Mouse (Mus musculus) megakaryocyte-erythroid progenitor cell, adult 5-6 weeks (primary cell): ENCODE data around the gene Shisa6. TPM values are rescaled to one million over a fixed set of nuclear protein-coding genes. Genes with fewer than 3 reads are reported as not detected.

Source experiments
- ATAC-seq: replicated peaks from 2 replicates; pipeline ENCODE4 v1.8.0; 2016; ENCODE audit warnings: mild to moderate bottlenecking, inconsistent platforms; ENCODE audit not compliant: severe bottlenecking, poor library complexity, low FRiP score, low TSS enrichment
- total RNA-seq, 2 experiments: library from RNA; stranded (forward) in 1 of 2; stranded (reverse) in 1 of 2; fragments of 200-1000, 215-1000 nt in 1 of 2; fragments of >200 nt in 1 of 2; fragmentation: Nextera tagmentation in 1 of 2; gene quantifications; 2 replicates each; pipeline ENCODE4 v1.2.3; 2014 to 2017

Gene Shisa6
- total RNA-seq, 2 experiments from 2014 or later, result not detected

- no peak for ATAC-seq
These were observed 260.3 kb downstream of the Shisa6 start for GRCm38 (mm10) chr11:66265336-66265990.

DNA sequence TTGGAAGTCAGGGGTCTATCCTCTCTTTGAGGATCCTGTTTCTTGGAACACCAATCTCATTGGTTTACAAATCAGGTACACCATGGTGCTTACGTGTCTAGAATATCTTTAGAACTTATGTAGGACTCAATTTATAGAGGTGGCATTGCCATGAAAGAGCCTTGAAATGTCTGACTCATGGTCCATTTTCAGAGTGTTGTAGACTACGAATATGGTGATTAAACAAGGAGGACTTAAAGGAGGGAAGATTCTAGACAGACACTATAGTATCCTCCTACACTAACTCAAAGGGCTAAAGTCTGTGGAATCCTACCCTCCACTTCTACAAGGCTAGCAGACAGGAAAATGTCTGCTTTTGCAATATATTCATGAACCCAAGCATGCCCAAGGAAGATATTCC, 265.6 kb downstream of the Shisa6 start:
- ATAC-seq, result no peak

- no peak for ATAC-seq
These were observed 266.9 kb downstream of the Shisa6 start for GRCm38 (mm10) chr11:66258851-66259250.

- no peak for ATAC-seq
These were observed 278.6 kb downstream of the Shisa6 start for GRCm38 (mm10) chr11:66247115-66247514.

GRCm38 (mm10) chr11:66236557-66236956, 289.2 kb downstream of the Shisa6 start:
- no peak for ATAC-seq

DNA sequence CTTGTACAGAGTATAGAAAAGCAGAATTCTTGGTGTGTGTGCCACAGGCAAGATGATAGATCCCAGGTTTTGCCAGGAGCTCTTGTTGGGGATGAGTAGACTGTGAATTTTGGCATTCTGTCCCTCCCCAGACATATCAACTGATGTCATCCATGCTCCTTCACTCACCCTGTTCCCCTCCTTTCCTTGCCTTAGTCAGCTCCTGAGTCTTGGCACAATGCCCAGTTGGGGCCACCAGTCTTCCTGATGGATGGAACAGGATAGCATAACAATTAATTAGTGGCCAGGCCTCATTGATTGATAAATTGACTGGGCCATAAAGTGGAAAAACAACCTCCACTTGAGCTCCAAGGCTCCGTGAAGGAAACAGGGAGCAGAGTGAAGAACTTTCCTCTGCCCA, 292.9 kb downstream of the Shisa6 start:
- ATAC-seq, result no peak

DNA sequence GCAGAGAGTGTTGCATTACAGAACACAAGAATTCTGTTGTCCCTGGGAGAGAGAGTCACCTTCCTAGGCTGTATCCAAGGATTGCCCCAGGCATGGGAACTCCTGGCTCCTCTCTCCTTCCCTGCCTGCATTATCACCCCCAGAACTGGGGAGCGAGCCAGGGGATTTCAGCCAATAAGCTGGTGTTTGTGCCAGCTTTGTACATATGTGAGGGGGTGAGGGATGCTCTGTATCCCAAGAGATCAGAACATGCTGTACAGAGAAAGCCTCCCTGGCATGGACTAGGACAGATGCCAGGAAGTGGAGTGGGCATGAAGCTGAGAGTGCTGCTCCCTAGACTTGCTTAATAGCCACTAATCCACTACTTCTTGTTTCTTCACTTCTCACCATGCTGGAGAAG, 303.6 kb downstream of the Shisa6 start:
- no peak for ATAC-seq

DNA sequence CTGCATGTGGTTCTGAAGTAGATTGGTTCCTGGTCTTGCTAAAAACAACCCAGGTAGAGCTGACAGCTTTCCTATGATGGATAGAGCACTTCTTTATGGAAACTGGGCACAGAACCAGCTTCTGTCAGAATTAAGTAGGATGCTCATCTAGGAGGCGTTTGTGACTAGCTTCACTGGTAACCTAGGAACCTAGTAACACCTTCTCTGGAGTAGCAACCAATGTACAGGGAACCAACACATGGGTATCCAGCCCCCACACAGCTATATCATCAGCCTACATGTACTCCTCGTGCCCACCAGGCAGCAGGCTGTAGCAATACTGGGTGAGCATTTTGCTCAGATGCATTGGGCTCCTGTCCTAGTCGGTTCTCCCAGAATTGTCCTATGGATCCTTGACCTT, 307.3 kb downstream of the Shisa6 start:
- no peak for ATAC-seq

GRCm38 (mm10) chr11:66188627-66189287, 337.0 kb downstream of the Shisa6 start:
- ATAC-seq, result no peak

DNA sequence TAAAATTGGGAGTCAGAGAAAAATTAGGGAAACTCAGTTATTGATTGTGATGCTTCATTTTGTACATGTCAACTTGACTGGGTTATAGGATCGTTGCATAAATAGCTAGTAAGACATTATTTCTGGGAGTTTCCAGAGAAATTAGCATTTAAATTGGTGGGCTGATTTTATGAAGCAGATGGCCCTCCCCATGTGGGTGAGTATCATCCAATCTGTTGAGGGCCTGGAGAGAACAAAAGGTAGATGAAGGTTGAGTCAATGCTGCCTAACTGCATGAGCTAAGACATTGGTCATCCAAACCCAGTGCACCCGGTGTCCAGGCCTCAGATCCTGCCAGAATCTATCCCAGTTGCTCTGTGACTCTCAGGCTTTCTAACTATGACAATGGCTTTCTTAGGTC, 337.6 kb downstream of the Shisa6 start:
- ATAC-seq, result no peak

DNA sequence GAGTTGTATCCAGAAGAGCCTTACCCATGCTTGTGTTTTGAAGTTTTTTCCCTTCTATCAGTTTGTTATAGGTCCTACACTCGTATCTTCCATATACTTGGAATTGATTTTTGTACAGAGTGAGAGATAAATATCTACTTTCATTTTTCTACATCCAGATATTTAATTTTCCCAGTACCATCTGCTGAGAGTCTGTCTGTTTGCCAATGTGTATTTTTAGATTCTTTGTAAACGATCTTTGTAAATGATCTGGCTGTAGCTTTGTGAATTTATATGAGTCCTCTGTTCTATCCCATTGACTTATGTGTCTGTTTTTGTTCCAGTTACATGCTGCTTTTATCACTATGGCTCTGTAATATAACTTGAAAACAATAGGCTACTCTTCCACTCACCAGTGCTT, 348.0 kb downstream of the Shisa6 start:
- ATAC-seq, result no peak

DNA sequence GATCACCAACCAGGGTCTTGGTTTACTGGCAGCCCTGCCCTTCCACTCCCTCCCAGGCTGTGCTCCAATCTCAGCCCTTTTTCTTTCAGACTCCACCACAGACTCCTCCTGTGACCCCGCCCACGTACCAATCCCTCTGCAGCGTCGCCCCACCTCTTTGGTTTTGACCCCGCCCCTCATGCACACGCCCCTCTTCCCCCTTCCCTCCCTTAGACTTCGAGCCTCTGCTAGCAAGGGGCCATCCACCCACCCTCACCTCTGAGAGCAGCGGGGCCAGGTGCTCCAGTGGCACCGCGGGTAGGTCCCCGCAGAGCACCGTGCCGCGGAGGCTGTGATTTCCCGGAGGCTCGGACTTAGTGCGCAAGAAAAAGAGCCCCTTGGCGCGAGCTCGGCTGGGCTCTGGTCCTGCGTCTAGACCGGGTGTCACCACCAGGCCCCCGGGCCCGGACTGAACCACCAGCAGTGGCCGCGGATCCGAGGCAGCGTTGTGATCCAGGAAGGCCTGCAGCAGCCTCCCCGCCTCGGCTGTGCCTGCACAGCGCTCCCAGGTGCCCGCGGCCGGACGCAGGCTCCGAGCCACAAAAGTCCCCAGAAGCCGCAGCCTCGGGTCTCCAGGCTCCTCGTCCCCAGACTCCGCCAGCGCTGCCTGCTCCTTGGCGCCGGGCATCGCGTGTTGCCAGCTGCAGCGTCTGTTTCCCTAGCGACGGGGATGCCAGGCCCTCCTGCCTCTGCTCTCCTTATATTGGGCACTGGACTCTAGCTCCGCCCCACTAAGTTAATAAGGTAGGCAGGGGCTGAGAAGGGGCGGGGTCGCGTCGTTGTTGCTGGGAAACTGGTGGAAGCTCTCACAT, 357.7 kb downstream of the Shisa6 start, which contains the start of gene Dnah9:
TSS of gene Dnah9 (minus strand) at position 751 of the 851 bp plus-strand sequence.
- ATAC-seq, result no peak

GRCm38 (mm10) chr11:66164022-66164421, 361.7 kb downstream of the Shisa6 start:
- no peak for ATAC-seq
